In genomic region chr13:76801126-76801632, GRCm38 (mm10) we compare ENCODE assay signal across 16 mouse cellular contexts.
"Had no signal": no experiment of that assay in that cellular context is flagged by ENCODE, and none has a peak within 500 bp of the region (broad histone marks: within the 10 kb centered on the region; RNA-seq: fewer than 3 reads in every experiment).

No protein-coding gene starts in this region.

- H3K36me3 ChIP-seq: liver, embryonic 13.5 days; midbrain, embryonic 12.5 days; midbrain, embryonic 15.5 days had no signal

- H3K27me3 ChIP-seq: liver, embryonic 13.5 days; midbrain, embryonic 15.5 days had no signal

- DNase-seq: kidney, adult 18-20 months; kidney, adult 9 months; kidney, postnatal 14 days; kidney, postnatal 4 days; left cerebral cortex, postnatal 4 days; liver, embryonic 13.5 days; lung, adult 2 months; lung, postnatal 14 days; lung, postnatal 4 days; right cerebral cortex, adult 18-20 months; right cerebral cortex, postnatal 14 days; right cerebral cortex, postnatal 4 days; thymus, adult 2 months; thymus, postnatal 14 days had no signal

- H3K4me3 ChIP-seq: liver, embryonic 13.5 days; midbrain, embryonic 12.5 days; midbrain, embryonic 15.5 days had no signal

- H3K4me2 ChIP-seq: liver, embryonic 13.5 days; midbrain, embryonic 12.5 days; midbrain, embryonic 15.5 days had no signal
